ENCODE assay signal across 13 mouse cellular contexts in the genomic region with DNA sequence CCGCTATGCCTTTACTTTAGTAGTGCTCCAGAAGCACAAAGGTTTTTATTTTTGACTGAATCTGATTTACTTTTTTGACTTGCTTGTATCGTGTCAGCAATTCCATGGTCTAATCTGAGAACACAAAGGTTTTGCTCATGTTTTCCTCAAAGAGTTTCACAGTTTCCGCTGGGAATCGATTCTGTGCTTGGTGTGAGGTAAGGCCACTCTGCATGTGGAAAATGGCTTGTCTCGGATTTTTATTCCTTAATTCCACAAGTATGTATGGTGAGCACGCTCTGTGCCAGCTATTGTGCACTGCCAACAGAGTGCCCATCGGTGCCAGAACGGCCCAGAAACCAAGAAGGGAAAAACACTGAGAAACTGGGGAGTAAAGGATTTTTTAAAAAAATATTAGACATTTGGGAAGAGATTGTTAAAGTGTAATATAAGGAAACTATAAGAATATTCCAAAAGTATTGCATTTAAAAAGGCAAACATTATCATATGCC.
DNase-seq lines count a peak whose midpoint lies in the region; ATAC-seq and TF ChIP-seq lines count a peak whose summit lies in the region.
"Had no signal": no experiment of that assay in that cellular context is flagged by ENCODE, and none has a peak within 500 bp of the region (broad histone marks: within the 10 kb centered on the region; RNA-seq: fewer than 3 reads in every experiment).

No protein-coding gene starts in this region.

- H3K4me2 ChIP-seq in lung, embryonic 14.5 days: peak overlapping the region; percentile 8; the same call in 1 of the 2 replicates
- no peak overlapping the region for H3K4me2 ChIP-seq in embryonic facial prominence, embryonic 14.5 days (ENCODE audit: low read depth, low read length)
- no peak overlapping the region for H3K4me2 ChIP-seq in stomach, embryonic 16.5 days (ENCODE audit: low read depth, low read length)
- H3K4me2 ChIP-seq: liver, embryonic 13.5 days; midbrain, embryonic 11.5 days; neural tube, embryonic 12.5 days had no signal

- no peaks in the 10 kb centered on the region for H3K27me3 ChIP-seq in lung, embryonic 14.5 days (ENCODE audit: insufficient read depth, low read length)
- no peaks in the 10 kb centered on the region for H3K27me3 ChIP-seq in embryonic facial prominence, embryonic 14.5 days (replicated peaks; ENCODE audit: control insufficient read depth, insufficient read depth, low read length)
- no peaks in the 10 kb centered on the region for H3K27me3 ChIP-seq in stomach, embryonic 16.5 days (ENCODE audit: control insufficient read depth, insufficient read depth, low read length)
- H3K27me3 ChIP-seq: liver, embryonic 13.5 days; neural tube, embryonic 12.5 days had no signal

- H3K9me3 ChIP-seq in lung, embryonic 14.5 days (ENCODE audit: low read depth, low read length): no peaks in the 10 kb centered on the region
- no peaks in the 10 kb centered on the region for H3K9me3 ChIP-seq in embryonic facial prominence, embryonic 14.5 days (ENCODE audit: control insufficient read depth, low read length)
- no peaks in the 10 kb centered on the region for H3K9me3 ChIP-seq in stomach, embryonic 16.5 days (replicated peaks; ENCODE audit: control insufficient read depth, low read length)
- H3K9me3 ChIP-seq: liver, embryonic 13.5 days; neural tube, embryonic 12.5 days had no signal

- H3K9ac ChIP-seq in lung, embryonic 14.5 days: no peak overlapping the region
- H3K9ac ChIP-seq in embryonic facial prominence, embryonic 14.5 days (ENCODE audit: low read depth, low read length): no peak overlapping the region
- no peak overlapping the region for H3K9ac ChIP-seq in stomach, embryonic 16.5 days (ENCODE audit: low read length)
- H3K9ac ChIP-seq: liver, embryonic 13.5 days; neural tube, embryonic 12.5 days had no signal

- 79% methylated on average over 8 of the region's 8 CpGs for WGBS in lung, embryonic 14.5 days
- WGBS in embryonic facial prominence, embryonic 14.5 days: 65% methylated on average over 8 of the region's 8 CpGs
- 84% methylated on average over 8 of the region's 8 CpGs for WGBS in stomach, embryonic 16.5 days

- intact Hi-C loops in heart, postnatal 10 days (cut with DNase I): no loop called here

- H3K4me1 ChIP-seq in lung, embryonic 14.5 days (ENCODE audit: insufficient read depth): peaks cover 30% of the 10 kb centered on the region
- H3K4me1 ChIP-seq in embryonic facial prominence, embryonic 14.5 days (ENCODE audit: control insufficient read depth, insufficient read depth, low read length): peaks cover 34% of the 10 kb centered on the region
- H3K4me1 ChIP-seq in stomach, embryonic 16.5 days (ENCODE audit: control insufficient read depth, insufficient read depth, low read length): peaks cover 26% of the 10 kb centered on the region; the same call in 1 of the 2 replicates

- H3K36me3 ChIP-seq in lung, embryonic 14.5 days (ENCODE audit: insufficient read depth): no peaks in the 10 kb centered on the region
- no peaks in the 10 kb centered on the region for H3K36me3 ChIP-seq in embryonic facial prominence, embryonic 14.5 days (ENCODE audit: control insufficient read depth, insufficient read depth, low read length)
- H3K36me3 ChIP-seq in stomach, embryonic 16.5 days (ENCODE audit: control insufficient read depth, insufficient read depth, low read length): no peaks in the 10 kb centered on the region
- H3K36me3 ChIP-seq: liver, embryonic 13.5 days; neural tube, embryonic 12.5 days had no signal

- DNase-seq in heart, adult 11 months: peak; percentile 85
- DNase-seq in heart, postnatal 10 days: no peak
- no peak for DNase-seq in lung, embryonic 14.5 days
- DNase-seq in lung, postnatal 4 days: no peak
- DNase-seq in embryonic facial prominence, embryonic 14.5 days (ENCODE audit: low spot score): peak; percentile 66
- no peak for DNase-seq in gastrocnemius, postnatal 10 days
- no peak for DNase-seq in adrenal gland, postnatal 4 days (ENCODE audit: low spot score in 2 of 2)
- DNase-seq: B cell, adult 2 months; liver, embryonic 13.5 days had no signal

- H3K27ac ChIP-seq in lung, embryonic 14.5 days (ENCODE audit: low read depth): peak overlapping the region; percentile 76
- H3K27ac ChIP-seq in embryonic facial prominence, embryonic 14.5 days (replicated peaks; ENCODE audit: low read depth, low read length): peak overlapping the region; percentile 45
- peak overlapping the region; percentile 66 for H3K27ac ChIP-seq in stomach, embryonic 16.5 days (ENCODE audit: low read length)
- H3K27ac ChIP-seq: liver, embryonic 13.5 days; neural tube, embryonic 12.5 days had no signal

- H3K4me3 ChIP-seq in lung, embryonic 14.5 days (ENCODE audit: low read depth, low read length): no peak overlapping the region
- no peak overlapping the region for H3K4me3 ChIP-seq in embryonic facial prominence, embryonic 14.5 days (ENCODE audit: low read depth, low read length)
- no peak overlapping the region for H3K4me3 ChIP-seq in stomach, embryonic 16.5 days (replicated peaks; ENCODE audit: low read length)
- H3K4me3 ChIP-seq: liver, embryonic 13.5 days; neural tube, embryonic 12.5 days had no signal

- no peak for ATAC-seq in lung, embryonic 14.5 days (ENCODE audit: insufficient read depth)
- ATAC-seq in embryonic facial prominence, embryonic 14.5 days (ENCODE audit: low read depth): peak; percentile 48; the same call in 1 of the 2 replicates
- no peak for ATAC-seq in stomach, embryonic 16.5 days (ENCODE audit: insufficient read depth, low FRiP score)
- ATAC-seq: activated CD4-positive, CD25-positive, alpha-beta regulatory T cell, adult 4 months had no signal

- no peak for TF ChIP-seq CTCF in lung, embryonic 14.5 days (IDR thresholded peaks at IDR 0.05; ENCODE audit: low read depth)

Comparison
In these comparisons a context has a peak if more than half of its experiments do, and no peak if none do; other contexts are left out.
1. DNase-seq: peak in heart, adult 11 months (single experiment) and embryonic facial prominence, embryonic 14.5 days (single experiment); none in heart, postnatal 10 days (0 of 2), lung, embryonic 14.5 days (single experiment), lung, postnatal 4 days (0 of 2), gastrocnemius, postnatal 10 days (single experiment) and adrenal gland, postnatal 4 days (0 of 2).
2. Peak in every context shown above with its lines, with median percentiles within 50 percentile points of each other: H3K27ac ChIP-seq.